Mouse (Mus musculus): Measurements from ENCODE around the gene Slc44a5.

DNA sequence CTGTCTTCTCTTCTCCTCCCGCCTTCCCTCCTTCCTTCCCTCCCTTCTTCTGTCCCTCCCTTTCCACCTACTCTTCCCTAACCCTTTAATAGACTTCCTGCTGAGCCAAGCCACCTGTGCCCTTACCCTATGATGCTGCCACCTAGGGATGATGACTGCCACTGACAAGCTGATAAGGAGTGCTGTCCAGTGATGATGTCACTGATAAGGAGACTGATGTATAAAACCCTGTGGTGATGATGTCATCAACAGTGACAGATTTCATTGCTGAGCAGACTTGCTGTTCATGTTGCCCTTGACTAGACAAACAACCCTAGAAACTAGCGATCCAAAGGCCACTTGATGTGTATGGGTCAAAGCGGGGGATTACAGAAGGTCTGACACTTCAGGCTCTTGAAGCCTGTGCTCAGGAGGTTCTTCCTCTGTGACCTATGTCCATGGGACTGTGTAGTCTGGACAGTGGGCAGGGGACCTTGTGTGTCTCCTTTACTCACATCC is 206.2 kb downstream of the Slc44a5 start:
- TF ChIP-seq HCFC1 (IDR thresholded peaks at IDR 0.05; ENCODE audit: borderline replicate concordance, insufficient read depth, low read length) = no peak
- TF ChIP-seq ZC3H11A (IDR thresholded peaks at IDR 0.05; ENCODE audit: borderline replicate concordance, low read depth, low read length) = no peak
- no peak for TF ChIP-seq ZNF384 (IDR thresholded peaks at IDR 0.05; ENCODE audit: low read depth, low read length)
- TF ChIP-seq MAFK (IDR thresholded peaks at IDR 0.05; ENCODE audit: insufficient read depth, low read depth, low read length) = no peak
- no peak for TF ChIP-seq CHD2 (IDR thresholded peaks at IDR 0.05; ENCODE audit: low read depth, low read length)
